Mouse (Mus musculus): Measurements from ENCODE around the gene Art2b.
"Not testable (repeated sequence)": the region's sequence is repeated elsewhere in the genome, so short reads cannot be mapped to it uniquely, and the experiment has no call there.

Gene Art2b

GRCm38 (mm10) chr7:101585408-101585807 lies at the start of gene Art2b:
Art2b (minus strand) TSS chr7:101585600.
- in situ Hi-C loops (cut with MseI, MboI) = no loop called here

DNA sequence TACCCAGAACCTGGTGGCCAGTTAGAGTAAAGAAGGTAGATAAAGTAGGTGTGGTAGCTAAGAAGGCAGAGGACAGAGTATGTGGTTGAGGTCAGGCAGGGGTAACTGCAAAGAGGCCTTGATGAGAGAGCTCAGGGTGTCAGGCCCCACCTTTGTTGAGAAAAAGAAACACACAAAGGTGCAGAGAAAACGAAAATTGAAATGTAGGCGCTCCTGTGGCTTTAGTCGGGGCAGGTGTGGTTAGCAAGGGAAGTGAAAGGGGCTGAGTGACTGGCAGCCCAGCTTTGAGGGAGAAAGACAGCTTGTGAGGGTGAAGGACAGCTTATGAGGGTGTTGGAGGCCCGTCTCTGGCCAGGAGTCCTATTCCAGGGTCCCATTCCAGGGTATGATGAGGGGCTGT lies 49.1 kb upstream of the Art2b start:
- in situ Hi-C loops (cut with MseI, MboI) = loop anchor here in 1 of 2 experiments (25.0 kb wide), 1 partner anchor 197 kb away; no protein-coding TSS in a partner anchor

DNA sequence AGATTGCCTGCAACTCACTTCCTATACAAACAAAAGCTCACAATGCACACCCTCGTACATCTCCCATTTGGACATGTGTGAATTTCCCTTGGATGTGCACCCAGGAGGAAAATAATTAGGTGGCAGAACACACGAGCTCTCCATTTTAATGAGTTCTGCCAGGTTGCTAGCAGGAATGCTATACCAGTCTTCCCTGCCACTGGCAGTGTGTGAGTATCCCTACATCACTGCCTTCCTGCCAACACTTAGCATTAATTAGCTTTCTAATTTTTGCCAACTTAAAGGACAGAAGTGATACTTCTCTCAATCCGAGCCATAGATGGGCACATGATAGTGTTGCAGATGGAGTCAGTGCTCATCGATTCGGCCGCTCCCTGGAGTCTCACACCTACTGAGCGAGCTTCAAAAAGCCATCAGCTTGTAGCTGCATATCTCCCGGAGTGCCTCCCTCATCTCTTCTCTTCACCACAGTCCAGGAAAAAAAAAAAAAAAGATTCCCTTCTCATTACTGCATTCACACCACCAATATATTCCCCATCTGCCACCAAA lies 48.3 kb upstream of the Art2b start:
- in situ Hi-C loops (cut with MseI, MboI) = loop anchor here in 1 of 2 experiments (25.0 kb wide), 1 partner anchor 196 kb away; no protein-coding TSS in a partner anchor

- in situ Hi-C loops (cut with MseI, MboI) = loop anchor here in 1 of 2 experiments (25.0 kb wide), 1 partner anchor 191 kb away; no protein-coding TSS in a partner anchor
Observed at GRCm38 (mm10) chr7:101628481-101628880, 43.1 kb upstream of the Art2b start.

GRCm38 (mm10) chr7:101627166-101627565 lies 41.8 kb upstream of the Art2b start:
- in situ Hi-C loops (cut with MseI, MboI) = loop anchor here in 1 of 2 experiments (25.0 kb wide), 1 partner anchor 190 kb away; no protein-coding TSS in a partner anchor

DNA sequence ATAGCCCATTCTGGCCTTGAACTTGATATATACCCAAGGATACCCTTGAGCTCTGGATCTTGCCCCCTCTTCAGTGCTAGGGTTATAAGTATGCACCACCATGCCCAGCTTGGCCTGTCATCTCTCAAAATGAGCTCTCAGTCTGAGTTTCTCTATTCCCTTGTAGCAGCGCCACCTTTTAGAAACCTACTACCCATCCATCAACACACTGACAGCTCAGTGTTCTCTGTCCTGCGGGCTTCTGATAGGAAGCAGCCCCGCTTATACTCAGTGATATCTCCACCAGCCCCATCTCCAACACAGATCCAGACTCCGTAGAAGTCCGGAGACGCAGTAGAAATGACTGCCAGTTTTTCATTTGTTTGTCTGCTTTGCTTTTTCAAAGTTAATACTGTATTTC lies 38.9 kb upstream of the Art2b start:
- in situ Hi-C loops (cut with MseI, MboI) = no loop called here

DNA sequence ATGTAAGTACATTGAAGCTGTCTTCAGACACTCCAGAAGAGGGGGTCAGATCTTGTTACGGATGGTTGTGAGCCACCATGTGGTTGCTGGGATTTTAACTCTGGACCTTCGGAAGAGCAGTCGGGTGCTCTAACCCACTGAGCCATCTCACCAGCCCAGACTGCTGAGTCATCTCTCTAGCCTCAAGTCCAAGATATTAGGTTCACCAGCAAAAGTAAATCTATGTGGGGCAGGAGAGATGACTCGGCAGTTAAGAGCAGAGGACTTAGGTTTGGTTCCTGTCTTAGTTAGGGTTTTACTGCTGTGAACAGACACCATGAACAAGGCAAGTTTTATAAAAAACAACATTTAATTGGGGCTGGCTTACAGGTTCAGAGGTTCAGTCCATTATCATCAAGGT lies 36.5 kb upstream of the Art2b start:
- in situ Hi-C loops (cut with MseI, MboI) = not testable (repeated sequence)

DNA sequence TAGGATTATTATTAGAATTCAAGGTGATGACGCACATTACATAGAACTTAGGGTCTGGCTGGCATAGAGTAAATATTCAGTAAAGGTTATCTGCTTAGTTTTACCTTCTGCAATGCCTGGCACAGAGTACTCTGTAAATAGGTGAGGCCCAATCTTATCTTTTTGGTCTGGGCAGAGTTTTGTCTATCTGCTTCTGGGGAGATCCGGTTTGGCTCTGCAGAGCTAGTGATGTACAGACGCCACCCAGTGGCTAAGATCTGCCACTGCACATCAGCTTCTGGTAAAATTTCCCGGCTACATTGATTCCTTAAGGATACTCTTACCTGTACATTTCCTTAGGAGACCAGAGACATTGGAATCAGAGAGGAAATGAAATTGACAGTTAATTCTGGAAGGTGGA lies 35.0 kb upstream of the Art2b start:
- in situ Hi-C loops (cut with MseI, MboI) = no loop called here

- in situ Hi-C loops (cut with MseI, MboI) = no loop called here
Observed at GRCm38 (mm10) chr7:101618273-101618672, 32.9 kb upstream of the Art2b start.

DNA sequence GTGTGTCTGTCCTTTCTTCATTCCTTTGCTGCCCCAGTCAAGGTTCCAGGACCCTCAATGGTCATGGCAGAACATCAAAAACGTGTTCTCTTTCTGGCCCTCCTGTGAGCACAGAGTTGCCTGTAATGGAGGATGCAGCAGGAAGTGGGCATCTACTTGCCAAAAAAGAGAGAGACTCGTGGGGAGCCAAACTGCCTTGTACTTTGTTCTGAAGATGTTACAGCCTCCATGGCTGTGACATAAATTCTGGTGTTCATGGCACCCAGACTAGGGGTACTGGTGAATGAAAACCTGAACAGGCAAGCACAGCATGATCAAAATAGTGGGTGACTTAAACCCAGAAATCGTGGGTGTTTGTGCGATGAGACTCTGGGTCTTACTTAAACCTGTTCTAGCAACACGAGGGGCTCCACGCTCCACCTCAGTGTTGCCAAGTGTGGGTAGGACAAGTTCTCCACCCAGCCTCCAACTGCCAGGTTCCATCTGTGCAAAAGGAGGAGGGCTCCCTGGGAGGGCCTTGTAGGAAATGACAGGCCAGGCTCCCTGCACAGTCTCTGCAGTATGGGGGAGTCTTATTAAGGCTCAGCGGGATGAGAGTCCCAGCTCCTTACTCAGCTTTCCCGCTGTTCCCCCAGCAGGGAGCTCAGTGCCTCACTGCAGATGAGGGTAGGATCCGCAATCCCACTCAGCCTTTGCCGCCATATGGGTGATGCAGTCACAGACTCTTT lies 32.2 kb upstream of the Art2b start:
- in situ Hi-C loops (cut with MseI, MboI) = no loop called here

GRCm38 (mm10) chr7:101616136-101616835 lies 30.9 kb upstream of the Art2b start:
- in situ Hi-C loops (cut with MseI, MboI) = no loop called here

- in situ Hi-C loops (cut with MseI, MboI) = no loop called here
Observed at GRCm38 (mm10) chr7:101615406-101615805, 30.0 kb upstream of the Art2b start.

DNA sequence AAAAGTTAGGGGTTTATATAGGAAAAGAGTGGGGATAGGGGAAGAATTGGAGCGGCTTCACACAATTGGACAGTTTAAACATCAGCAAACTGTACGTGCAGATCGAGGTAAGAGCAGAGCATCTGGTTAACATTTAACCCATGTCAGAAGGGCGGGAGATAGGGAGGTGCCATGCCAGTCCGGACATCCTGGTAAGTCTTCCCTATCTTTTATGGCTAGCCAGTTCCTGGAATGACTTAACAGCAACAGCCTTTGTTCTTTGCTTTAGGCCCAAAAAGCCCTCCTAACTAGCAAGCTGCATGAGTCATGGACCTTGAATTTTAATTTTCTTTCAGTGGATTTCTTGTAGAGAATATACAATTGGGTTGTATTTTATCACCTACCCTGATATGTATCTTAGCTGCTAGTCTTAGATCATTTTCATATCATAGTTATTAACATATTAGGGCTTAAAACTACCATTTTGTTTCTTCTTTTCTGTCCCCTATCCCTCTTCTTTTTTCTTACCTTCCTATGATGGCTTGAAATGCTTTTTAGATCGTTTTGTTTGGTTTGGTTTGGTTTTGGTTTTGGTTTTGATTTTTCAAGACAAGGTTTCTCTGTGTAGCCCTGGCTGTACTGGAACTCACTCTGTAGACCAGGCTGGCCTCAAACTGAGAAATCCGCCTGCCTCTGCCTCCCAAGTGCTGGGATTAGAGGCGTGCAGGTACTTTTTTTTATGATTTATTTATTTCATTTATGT lies 27.6 kb upstream of the Art2b start:
- in situ Hi-C loops (cut with MseI, MboI) = not testable (repeated sequence)

DNA sequence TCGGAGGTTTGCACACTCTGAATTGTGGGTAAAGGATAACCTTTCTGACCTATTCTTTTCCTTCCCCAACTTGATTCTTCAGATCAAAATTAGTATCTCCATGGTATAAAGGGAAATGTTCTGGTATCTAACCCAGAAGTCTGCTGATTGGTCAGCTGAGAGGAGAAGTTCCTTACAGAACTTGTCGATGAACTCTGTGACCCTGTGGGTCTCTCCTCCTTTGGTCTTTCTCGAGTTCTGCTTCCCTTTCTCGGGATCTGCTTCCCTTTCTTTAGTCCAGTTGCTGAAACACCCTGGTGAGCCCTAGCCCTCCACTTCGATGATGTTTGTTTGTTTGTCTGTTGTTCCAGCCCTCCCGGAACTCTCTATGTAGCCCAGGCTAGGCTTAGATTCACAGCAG lies 22.4 kb upstream of the Art2b start:
- in situ Hi-C loops (cut with MseI, MboI) = no loop called here

DNA sequence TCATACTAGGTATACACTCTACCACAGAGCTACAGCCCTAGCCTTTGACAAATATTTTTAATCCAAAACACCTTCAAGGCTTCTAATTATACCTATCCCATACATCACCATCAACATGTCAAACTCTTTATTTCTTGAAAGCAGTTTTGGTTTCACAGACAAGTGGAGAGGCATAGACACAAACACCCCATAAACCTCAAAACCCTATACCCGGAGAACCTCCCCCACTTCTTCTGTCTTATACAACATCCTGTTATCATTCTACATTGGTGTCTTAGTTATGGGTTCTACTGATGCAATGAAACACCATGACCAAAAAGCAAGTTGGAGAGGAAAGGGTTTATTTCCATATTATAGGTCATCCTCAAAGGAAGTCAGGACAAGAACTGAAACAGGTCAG lies 15.0 kb upstream of the Art2b start:
- in situ Hi-C loops (cut with MseI, MboI) = no loop called here

- in situ Hi-C loops (cut with MseI, MboI) = no loop called here
Observed at GRCm38 (mm10) chr7:101598482-101598881, 13.1 kb upstream of the Art2b start.

DNA sequence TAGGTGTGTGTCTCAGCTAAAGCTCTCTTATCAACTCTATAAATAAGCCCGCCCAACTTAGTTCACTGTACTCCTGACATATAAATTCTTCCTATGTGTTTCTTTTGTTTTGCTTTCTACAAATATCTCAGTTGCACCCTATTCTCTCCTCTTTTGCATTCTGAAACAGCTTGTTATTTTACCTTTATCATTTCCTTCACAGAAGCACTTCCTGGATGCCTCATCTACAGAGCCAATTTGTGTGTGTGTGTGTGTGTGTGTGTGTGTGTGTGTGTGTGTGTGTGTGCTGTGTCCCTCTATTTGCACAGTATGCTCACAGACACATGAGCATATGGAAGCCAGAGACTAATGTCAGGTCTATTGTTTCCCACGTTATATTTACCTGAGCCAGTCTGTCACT lies 9.6 kb upstream of the Art2b start:
- in situ Hi-C loops (cut with MseI, MboI) = no loop called here

DNA sequence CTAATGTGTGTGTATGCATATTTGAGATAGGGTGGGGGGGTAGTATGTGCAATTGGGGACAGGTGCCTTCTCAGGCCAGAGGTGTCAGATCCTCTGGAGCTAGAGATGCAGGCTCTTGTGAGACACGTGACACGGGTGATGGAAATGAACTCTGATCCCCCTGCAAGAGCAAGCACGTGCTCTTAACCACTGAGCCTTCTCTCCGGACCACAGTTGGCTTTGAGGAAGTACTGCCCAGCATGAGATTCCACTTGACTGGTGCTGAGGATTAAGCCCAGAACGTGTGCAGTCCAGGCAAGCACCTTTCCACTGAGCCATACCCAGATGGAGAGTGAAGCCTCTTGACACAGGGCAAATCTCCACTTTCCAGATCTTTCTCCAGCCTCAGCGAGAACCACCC lies 1.1 kb downstream of the Art2b start:
- in situ Hi-C loops (cut with MseI, MboI) = not testable (repeated sequence)

DNA sequence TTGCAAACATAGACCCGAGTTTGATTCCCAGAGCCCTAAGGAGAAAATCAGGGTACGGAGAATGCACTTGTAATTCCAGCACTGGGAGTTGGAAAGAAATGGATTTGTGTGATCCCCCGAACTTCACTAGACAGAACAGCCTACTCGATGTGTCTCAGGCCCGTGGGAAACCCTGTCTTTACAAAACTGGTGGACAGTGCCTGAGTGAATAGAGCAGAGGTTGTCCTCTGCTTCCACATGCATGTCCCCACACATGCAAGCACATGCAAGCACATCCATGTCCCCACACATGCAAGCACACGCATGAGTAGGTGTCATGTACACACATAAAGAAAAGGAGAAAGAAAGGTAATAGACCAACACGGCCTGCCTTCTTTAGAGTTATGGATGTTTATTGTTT lies 3.4 kb downstream of the Art2b start:
- in situ Hi-C loops (cut with MseI, MboI) = no loop called here

DNA sequence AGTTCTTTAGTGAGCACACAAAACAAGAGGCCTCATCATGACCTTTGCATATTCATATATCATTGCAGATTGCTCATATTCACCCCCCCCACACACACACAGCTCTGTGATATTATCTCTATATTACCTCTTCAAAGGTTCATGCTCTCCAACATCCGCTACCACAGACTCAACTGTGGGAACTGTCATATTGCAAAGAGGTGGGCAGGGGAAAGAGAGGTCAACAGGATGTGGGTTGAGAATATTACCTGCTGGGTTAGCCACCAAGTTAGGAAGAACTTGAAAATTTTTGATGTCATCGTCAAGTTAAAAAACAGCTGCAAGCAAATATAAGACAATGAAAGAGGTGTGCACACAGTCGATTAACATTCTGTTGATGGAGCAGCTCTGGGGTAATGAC lies 4.5 kb downstream of the Art2b start:
- in situ Hi-C loops (cut with MseI, MboI) = not testable (repeated sequence)

GRCm38 (mm10) chr7:101574413-101574812 lies 11.0 kb downstream of the Art2b start:
- in situ Hi-C loops (cut with MseI, MboI) = no loop called here

- in situ Hi-C loops (cut with MseI, MboI) = not testable (repeated sequence)
Observed at GRCm38 (mm10) chr7:101573636-101574035, 11.8 kb downstream of the Art2b start.

Measured in mouse trophoblast stem cell (cell line).